Mouse (Mus musculus): ENCODE data around the gene Tmem132b.

GRCm38 (mm10) chr5:125751481-125751880 lies 219.9 kb downstream of the Tmem132b start:
- TF ChIP-seq CTCF (conservative IDR thresholded peaks at IDR 0.05; ENCODE audit: insufficient read depth, insufficient read length, low read depth, low read length) (no peak), POLR2A (IDR thresholded peaks at IDR 0.05; ENCODE audit: low read depth, low read length) (no peak)
